In genomic region chr8:46386553-46386952, GRCm38 (mm10) we compare ENCODE assay signal across 12 mouse cellular contexts.
DNase-seq lines count a peak whose midpoint lies in the region; ATAC-seq and TF ChIP-seq lines count a peak whose summit lies in the region.
"Had no signal": no experiment of that assay in that cellular context is flagged by ENCODE, and none has a peak within 500 bp of the region (broad histone marks: within the 10 kb centered on the region; RNA-seq: fewer than 3 reads in every experiment).

No protein-coding gene starts in this region.

- no peak overlapping the region for H3K27ac ChIP-seq in neural tube, embryonic 11.5 days (ENCODE audit: low read depth, low read length)
- H3K27ac ChIP-seq in neural tube, embryonic 15.5 days (replicated peaks): no peak overlapping the region
- H3K27ac ChIP-seq in hindbrain, embryonic 16.5 days (ENCODE audit: low read depth, low read length): no peak overlapping the region
- H3K27ac ChIP-seq in liver, adult 2 months (replicated peaks; ENCODE audit: insufficient read depth, low read depth, low read length): peak overlapping the region; percentile 93
- H3K27ac ChIP-seq: gastrocnemius, adult 2 months; heart, embryonic 15.5 days had no signal

- no peak overlapping the region for H3K4me3 ChIP-seq in neural tube, embryonic 11.5 days (ENCODE audit: low read depth, low read length)
- no peak overlapping the region for H3K4me3 ChIP-seq in neural tube, embryonic 15.5 days (replicated peaks)
- no peak overlapping the region for H3K4me3 ChIP-seq in hindbrain, embryonic 16.5 days (ENCODE audit: low read length)
- H3K4me3 ChIP-seq in liver, adult 2 months (ENCODE audit: insufficient read depth, low read depth, low read length): no peak overlapping the region
- H3K4me3 ChIP-seq: gastrocnemius, adult 2 months; heart, embryonic 15.5 days had no signal

- no peaks in the 10 kb centered on the region for H3K9me3 ChIP-seq in neural tube, embryonic 11.5 days (ENCODE audit: control insufficient read depth, low read length)
- H3K9me3 ChIP-seq in neural tube, embryonic 15.5 days (replicated peaks): no peaks in the 10 kb centered on the region
- H3K9me3 ChIP-seq in hindbrain, embryonic 16.5 days (ENCODE audit: control insufficient read depth, low read length): no peaks in the 10 kb centered on the region
- H3K9me3 ChIP-seq: heart, embryonic 15.5 days had no signal

- 93% methylated on average over 4 of the region's 4 CpGs for WGBS in neural tube, embryonic 11.5 days
- 85% methylated on average over 4 of the region's 4 CpGs for WGBS in neural tube, embryonic 15.5 days
- WGBS in hindbrain, embryonic 16.5 days: 79% methylated on average over 4 of the region's 4 CpGs
- WGBS in liver, adult 2 months: 27% methylated on average over 4 of the region's 4 CpGs

- no peak for TF ChIP-seq CTCF in liver, adult 2 months (IDR thresholded peaks at IDR 0.05; ENCODE audit: low read depth, low read length)

- no peak overlapping the region for H3K9ac ChIP-seq in neural tube, embryonic 11.5 days (ENCODE audit: low read length)
- no peak overlapping the region for H3K9ac ChIP-seq in neural tube, embryonic 15.5 days (replicated peaks)
- no peak overlapping the region for H3K9ac ChIP-seq in hindbrain, embryonic 16.5 days (ENCODE audit: low read depth, low read length)
- H3K9ac ChIP-seq in liver, adult 2 months (ENCODE audit: low read depth, low read length): peak overlapping the region; percentile 83
- H3K9ac ChIP-seq: heart, embryonic 15.5 days had no signal

- no peaks in the 10 kb centered on the region for H3K36me3 ChIP-seq in neural tube, embryonic 11.5 days (ENCODE audit: control insufficient read depth, insufficient read depth, low read length)
- no peaks in the 10 kb centered on the region for H3K36me3 ChIP-seq in neural tube, embryonic 15.5 days
- no peaks in the 10 kb centered on the region for H3K36me3 ChIP-seq in hindbrain, embryonic 16.5 days (ENCODE audit: control insufficient read depth, insufficient read depth, low read length)
- no peaks in the 10 kb centered on the region for H3K36me3 ChIP-seq in liver, adult 2 months (ENCODE audit: control insufficient read depth, insufficient read depth, low read length)
- H3K36me3 ChIP-seq: heart, embryonic 15.5 days had no signal

- TF ChIP-seq POLR2A in liver, adult 2 months (IDR thresholded peaks at IDR 0.05; ENCODE audit: extremely low read depth, insufficient read depth, low read length): no peak

- no peak overlapping the region for H3K4me2 ChIP-seq in neural tube, embryonic 11.5 days (ENCODE audit: low read depth)
- H3K4me2 ChIP-seq in neural tube, embryonic 15.5 days: no peak overlapping the region
- H3K4me2 ChIP-seq in hindbrain, embryonic 16.5 days (ENCODE audit: low read length): no peak overlapping the region
- H3K4me2 ChIP-seq: heart, embryonic 15.5 days had no signal

- H3K79me2 ChIP-seq in liver, adult 2 months (ENCODE audit: control insufficient read depth, insufficient read depth, low read length): no peaks in the 10 kb centered on the region

- no peaks in the 10 kb centered on the region for H3K27me3 ChIP-seq in neural tube, embryonic 11.5 days (ENCODE audit: control insufficient read depth, insufficient read depth, low read length)
- H3K27me3 ChIP-seq in neural tube, embryonic 15.5 days (replicated peaks): no peaks in the 10 kb centered on the region
- no peaks in the 10 kb centered on the region for H3K27me3 ChIP-seq in hindbrain, embryonic 16.5 days (replicated peaks; ENCODE audit: control insufficient read depth, insufficient read depth, low read length)
- no peaks in the 10 kb centered on the region for H3K27me3 ChIP-seq in liver, adult 2 months (ENCODE audit: control insufficient read depth, insufficient read depth, low read length)
- H3K27me3 ChIP-seq: heart, embryonic 15.5 days had no signal

- peak; percentile 42 for DNase-seq in neural tube, embryonic 11.5 days (ENCODE audit: low spot score)
- peak; percentile 70 for DNase-seq in liver, adult 2 months (ENCODE audit: extremely low read depth, low read depth, low spot score)
- DNase-seq in thymus, postnatal 36 days: no peak
- DNase-seq in Muller cell, postnatal 12 days (ENCODE audit: inconsistent ontology term): no peak
- no peak for DNase-seq in adrenal gland, postnatal 10 days
- DNase-seq: cerebellum, adult 2 months; gastrocnemius, adult 2 months; lung, postnatal 4 days; right cerebral cortex, postnatal 14 days had no signal

- no peak for ATAC-seq in neural tube, embryonic 11.5 days (ENCODE audit: insufficient read depth, low FRiP score, low TSS enrichment)
- ATAC-seq in neural tube, embryonic 15.5 days (ENCODE audit: low FRiP score): no peak
- peak; percentile 58; the same call in 1 of the 2 replicates for ATAC-seq in hindbrain, embryonic 16.5 days

- no peaks in the 10 kb centered on the region for H3K4me1 ChIP-seq in neural tube, embryonic 11.5 days (ENCODE audit: control insufficient read depth, insufficient read depth, low read length)
- H3K4me1 ChIP-seq in neural tube, embryonic 15.5 days: no peaks in the 10 kb centered on the region
- no peaks in the 10 kb centered on the region for H3K4me1 ChIP-seq in hindbrain, embryonic 16.5 days (ENCODE audit: control insufficient read depth, insufficient read depth, low read depth, low read length)
- H3K4me1 ChIP-seq in liver, adult 2 months (ENCODE audit: control insufficient read depth, insufficient read depth, low read length): peaks cover 27% of the 10 kb centered on the region
- H3K4me1 ChIP-seq: heart, embryonic 15.5 days had no signal

Comparison
In these comparisons a context has a peak if more than half of its experiments do, and no peak if none do; other contexts are left out.
1. DNase-seq: peak in neural tube, embryonic 11.5 days (single experiment) and liver, adult 2 months (single experiment); none in thymus, postnatal 36 days (0 of 2), Muller cell, postnatal 12 days (single experiment) and adrenal gland, postnatal 10 days (single experiment).